Mouse (Mus musculus): ENCODE results near the gene AB124611. TPM values are rescaled to one million over a fixed set of nuclear protein-coding genes. Genes with fewer than 3 reads are reported as not detected.
"Not testable (repeated sequence)": the region's sequence is repeated elsewhere in the genome, so short reads cannot be mapped to it uniquely, and the experiment has no call there.

AB124611 gene
- polyA plus RNA-seq, 2 experiments: 2.1 to 5.7 TPM

GRCm38 (mm10) chr9:21518690-21519089 is 7.3 kb upstream of the AB124611 start:
- TF ChIP-seq CTCF (IDR thresholded peaks at IDR 0.05; ENCODE audit: low read depth): 0 out of 2 replicates have a peak, but pooled peaks have one; percentile 16
- not testable (repeated sequence) for H3K9ac ChIP-seq (replicated peaks); H3K27me3 ChIP-seq (ENCODE audit: control insufficient read depth, insufficient read depth, low read length); H3K4me1 ChIP-seq (replicated peaks; ENCODE audit: control insufficient read depth in 2 of 2, insufficient read depth in 2 of 2, low read length in 1 of 2); ATAC-seq (ENCODE audit: insufficient read depth); H3K9me3 ChIP-seq (ENCODE audit: control insufficient read depth, low read length); H3K36me3 ChIP-seq (replicated peaks; ENCODE audit: control insufficient read depth, insufficient read depth, low read depth); H3K4me3 ChIP-seq (ENCODE audit: insufficient read depth in 1 of 2, low read depth in 2 of 2, low read length in 2 of 2); H3K4me2 ChIP-seq (ENCODE audit: low read depth); DNase-seq (ENCODE audit: low read depth in 3 of 3, low spot score in 3 of 3); H3K27ac ChIP-seq
- 71% methylated on average over 6 of the region's 6 CpGs for WGBS (ENCODE audit: insufficient replicate concordance)

GRCm38 (mm10) chr9:21525142-21525936 is 637 bp upstream of the AB124611 start:
- Histone ChIP-seq H3K36me3 (replicated peaks; ENCODE audit: control insufficient read depth, insufficient read depth, low read depth) (no peaks in the 10 kb centered on the region), H3K4me2 (ENCODE audit: low read depth) (peak overlapping the region; percentile 20; the same call in 1 of the 2 replicates), H3K27me3 (ENCODE audit: control insufficient read depth, insufficient read depth, low read length) (no peaks in the 10 kb centered on the region), H3K4me1 (replicated peaks; ENCODE audit: control insufficient read depth in 2 of 2, insufficient read depth in 2 of 2, low read length in 1 of 2) (0 out of 4 replicates have a peak, but pooled peaks cover 0 to 2% of the 10 kb centered on the region in 2 experiments), H3K4me3 (ENCODE audit: insufficient read depth in 1 of 2, low read depth in 2 of 2, low read length in 2 of 2) (no peak overlapping the region), H3K9me3 (ENCODE audit: control insufficient read depth, low read length) (no peaks in the 10 kb centered on the region), H3K9ac (replicated peaks) (no peak overlapping the region; the same call in 1 of the 2 replicates), H3K27ac (no peak overlapping the region)
- no peak for TF ChIP-seq EP300 (IDR thresholded peaks at IDR 0.05; ENCODE audit: low read depth)
- no peak for TF ChIP-seq CTCF (IDR thresholded peaks at IDR 0.05; ENCODE audit: low read depth)
- DNase-seq (ENCODE audit: low read depth in 3 of 3, low spot score in 3 of 3): no peak
- 33% methylated on average over 7 of the region's 7 CpGs for WGBS (ENCODE audit: insufficient replicate concordance)
- no peak for ATAC-seq (ENCODE audit: insufficient read depth)

- no peak overlapping the region for H3K9ac ChIP-seq (replicated peaks)
- no peak overlapping the region for H3K4me2 ChIP-seq (ENCODE audit: low read depth)
- no peaks in the 10 kb centered on the region for H3K9me3 ChIP-seq (ENCODE audit: control insufficient read depth, low read length)
- no peak overlapping the region for H3K27ac ChIP-seq
- ATAC-seq (ENCODE audit: insufficient read depth) (no peak), DNase-seq (ENCODE audit: low read depth in 3 of 3, low spot score in 3 of 3) (no peak)
- 0 out of 4 replicates have a peak, but pooled peaks cover 0 to 2% of the 10 kb centered on the region in 2 experiments for H3K4me1 ChIP-seq (replicated peaks; ENCODE audit: control insufficient read depth in 2 of 2, insufficient read depth in 2 of 2, low read length in 1 of 2)
- H3K4me3 ChIP-seq (ENCODE audit: insufficient read depth in 1 of 2, low read depth in 2 of 2, low read length in 2 of 2): peak overlapping the region in 1 of 2 experiments; percentile 19; a peak in 2 of 4 replicates
- WGBS (ENCODE audit: insufficient replicate concordance): 44% methylated on average over 3 of the region's 3 CpGs
- H3K36me3 ChIP-seq (replicated peaks; ENCODE audit: control insufficient read depth, insufficient read depth, low read depth): no peaks in the 10 kb centered on the region
- TF ChIP-seq CTCF (IDR thresholded peaks at IDR 0.05; ENCODE audit: low read depth) (no peak), EP300 (IDR thresholded peaks at IDR 0.05; ENCODE audit: low read depth) (no peak)
- H3K27me3 ChIP-seq (ENCODE audit: control insufficient read depth, insufficient read depth, low read length): no peaks in the 10 kb centered on the region
These were observed 613 bp downstream of the AB124611 start for GRCm38 (mm10) chr9:21526634-21526944.

DNA sequence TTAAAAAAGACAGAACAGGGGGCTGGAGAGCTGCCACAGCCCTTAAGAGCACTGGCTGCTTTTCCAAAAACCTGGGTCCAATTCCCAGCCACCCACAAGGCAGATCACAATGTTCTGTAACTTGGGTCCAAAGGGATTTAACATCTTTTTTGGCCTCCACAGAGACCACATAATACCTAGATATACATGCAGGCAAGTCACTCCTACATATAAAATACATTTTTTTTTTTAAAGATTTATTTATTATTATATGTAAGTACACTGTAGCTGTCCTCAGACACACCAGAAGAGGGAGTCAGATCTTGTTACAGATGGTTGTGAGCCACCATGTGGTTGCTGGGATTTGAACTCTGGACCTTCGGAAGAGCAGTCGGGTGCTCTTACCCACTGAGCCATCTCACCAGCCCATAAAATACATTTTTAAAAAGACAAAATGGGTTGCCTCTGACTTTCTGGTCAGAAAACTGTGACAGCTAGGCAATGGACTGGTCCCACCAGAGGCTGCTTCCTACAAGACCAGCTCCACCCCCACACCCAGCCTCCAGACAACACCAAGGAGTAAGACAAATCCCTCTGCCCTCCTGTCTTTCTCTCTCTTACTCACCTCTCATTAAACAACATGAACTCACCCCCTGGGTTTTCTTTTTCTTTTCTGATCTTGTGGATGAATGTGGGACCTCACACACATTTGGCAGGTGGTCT is 1.3 kb downstream of the AB124611 start:
- Histone ChIP-seq H3K4me1 (replicated peaks; ENCODE audit: control insufficient read depth in 2 of 2, insufficient read depth in 2 of 2, low read length in 1 of 2) (0 out of 4 replicates have a peak, but pooled peaks cover 0 to 2% of the 10 kb centered on the region in 2 experiments), H3K4me3 (ENCODE audit: insufficient read depth in 1 of 2, low read depth in 2 of 2, low read length in 2 of 2) (no peak overlapping the region), H3K4me2 (ENCODE audit: low read depth) (no peak overlapping the region), H3K9ac (replicated peaks) (no peak overlapping the region), H3K27ac (no peak overlapping the region), H3K9me3 (ENCODE audit: control insufficient read depth, low read length) (no peaks in the 10 kb centered on the region), H3K36me3 (replicated peaks; ENCODE audit: control insufficient read depth, insufficient read depth, low read depth) (no peaks in the 10 kb centered on the region), H3K27me3 (ENCODE audit: control insufficient read depth, insufficient read depth, low read length) (no peaks in the 10 kb centered on the region)
- WGBS (ENCODE audit: insufficient replicate concordance): 57% methylated on average over 2 of the region's 2 CpGs
- no peak for DNase-seq (ENCODE audit: low read depth in 3 of 3, low spot score in 3 of 3)
- no peak for ATAC-seq (ENCODE audit: insufficient read depth)
- no peak for TF ChIP-seq CTCF (IDR thresholded peaks at IDR 0.05; ENCODE audit: low read depth)
- TF ChIP-seq EP300 (IDR thresholded peaks at IDR 0.05; ENCODE audit: low read depth): no peak

DNA sequence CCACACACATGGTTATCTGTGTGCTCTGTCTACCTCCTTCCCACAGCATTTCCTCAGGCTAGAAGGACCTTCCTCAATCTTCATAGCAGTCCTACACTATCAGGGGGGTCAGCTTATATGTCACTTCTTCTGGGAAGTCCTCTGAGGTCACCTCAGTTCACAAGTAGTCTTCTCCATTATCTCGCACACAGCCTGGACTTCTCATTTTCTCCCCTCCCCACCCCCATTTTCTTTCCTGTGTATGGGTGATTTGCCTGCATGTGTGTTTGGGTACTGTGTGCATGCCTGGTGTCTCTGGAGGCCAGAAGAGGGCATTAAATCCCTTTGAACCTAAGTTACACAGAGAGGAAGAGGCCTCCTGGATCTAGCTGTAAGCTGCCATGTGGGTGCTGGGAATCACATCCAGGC is 1.9 kb downstream of the AB124611 start:
- no peak for ATAC-seq (ENCODE audit: insufficient read depth)
- Histone ChIP-seq H3K27ac (no peak overlapping the region), H3K9ac (replicated peaks) (no peak overlapping the region), H3K9me3 (ENCODE audit: control insufficient read depth, low read length) (no peaks in the 10 kb centered on the region), H3K27me3 (ENCODE audit: control insufficient read depth, insufficient read depth, low read length) (no peaks in the 10 kb centered on the region), H3K4me1 (replicated peaks; ENCODE audit: control insufficient read depth in 2 of 2, insufficient read depth in 2 of 2, low read length in 1 of 2) (0 out of 4 replicates have a peak, but pooled peaks cover 0 to 2% of the 10 kb centered on the region in 2 experiments), H3K4me2 (ENCODE audit: low read depth) (no peak overlapping the region), H3K36me3 (replicated peaks; ENCODE audit: control insufficient read depth, insufficient read depth, low read depth) (no peaks in the 10 kb centered on the region), H3K4me3 (ENCODE audit: insufficient read depth in 1 of 2, low read depth in 2 of 2, low read length in 2 of 2) (no peak overlapping the region)
- 13% methylated on average over 1 of the region's 1 CpGs for WGBS (ENCODE audit: insufficient replicate concordance)
- TF ChIP-seq EP300 (IDR thresholded peaks at IDR 0.05; ENCODE audit: low read depth) (no peak), CTCF (IDR thresholded peaks at IDR 0.05; ENCODE audit: low read depth) (no peak)
- DNase-seq (ENCODE audit: low read depth in 3 of 3, low spot score in 3 of 3): no peak
